In genomic region chr10:41448216-41448615, GRCm38 (mm10) we compare ENCODE assay signal across 20 mouse cellular contexts. TPM values are rescaled to one million over a fixed set of nuclear protein-coding genes. Genes with fewer than 3 reads are reported as not detected.
"Had no signal": no experiment of that assay in that cellular context is flagged by ENCODE, and none has a peak within 500 bp of the region (broad histone marks: within the 10 kb centered on the region; RNA-seq: fewer than 3 reads in every experiment).

No protein-coding gene starts in this region.

- H3K27ac ChIP-seq: lung, embryonic 15.5 days; macrophage; midbrain, embryonic 13.5 days; midbrain, embryonic 15.5 days; neural tube, embryonic 12.5 days; stomach, embryonic 15.5 days; stomach, postnatal 0 days had no signal

- H3K4me3 ChIP-seq: lung, embryonic 15.5 days; megakaryocyte, embryonic 14.5 days; midbrain, embryonic 13.5 days; midbrain, embryonic 15.5 days; neural tube, embryonic 12.5 days; stomach, embryonic 15.5 days had no signal

- H3K9me3 ChIP-seq: lung, embryonic 15.5 days; megakaryocyte, embryonic 14.5 days; midbrain, embryonic 13.5 days; midbrain, embryonic 15.5 days; neural tube, embryonic 12.5 days; stomach, embryonic 15.5 days had no signal

- H3K27me3 ChIP-seq: lung, embryonic 15.5 days; midbrain, embryonic 13.5 days; midbrain, embryonic 15.5 days; neural tube, embryonic 12.5 days; stomach, embryonic 15.5 days had no signal

- H3K36me3 ChIP-seq: stomach, embryonic 15.5 days had no signal

- ATAC-seq: lung, postnatal 0 days; midbrain, embryonic 13.5 days; midbrain, embryonic 15.5 days had no signal

- H3K9ac ChIP-seq: lung, embryonic 15.5 days; midbrain, embryonic 13.5 days; midbrain, embryonic 15.5 days; neural tube, embryonic 12.5 days; stomach, embryonic 15.5 days had no signal

- DNase-seq: lung, adult 2 months; lung, postnatal 14 days; lung, postnatal 36 days; right cerebral cortex, postnatal 14 days; thymus, adult 2 months; thymus, postnatal 25 days; thymus, postnatal 4 days had no signal

- H3K4me2 ChIP-seq: lung, embryonic 15.5 days; midbrain, embryonic 11.5 days; midbrain, embryonic 13.5 days; midbrain, embryonic 15.5 days; neural tube, embryonic 12.5 days; stomach, embryonic 15.5 days had no signal

RNA-seq across cellular contexts. Expression of gene Ppil6, which starts 42.0 kb away (rescaled TPM):
- total RNA-seq: monocyte, adult 5-6 weeks; neutrophil, adult 5-6 weeks had no signal
- polyA plus RNA-seq: macrophage; spleen, adult 2 months had no signal
